Mouse (Mus musculus): ENCODE data around the gene Nt5c.

- TF ChIP-seq CTCF (IDR thresholded peaks at IDR 0.05; ENCODE audit: control insufficient read depth, insufficient read depth, insufficient read length) (no peak), MYOD1 (IDR thresholded peaks at IDR 0.05; ENCODE audit: control insufficient read depth, insufficient read length, low read depth) (no peak), MYOG (IDR thresholded peaks at IDR 0.05; ENCODE audit: control insufficient read depth, extremely low read depth, insufficient read length) (no peak), MAX (IDR thresholded peaks at IDR 0.05) (no peak), FOSL1 (IDR thresholded peaks at IDR 0.05; ENCODE audit: insufficient read depth, low read length, poor library complexity, severe bottlenecking) (no peak), USF1 (IDR thresholded peaks at IDR 0.05; ENCODE audit: low read depth) (no peak), CEBPB (IDR thresholded peaks at IDR 0.05; ENCODE audit: low read depth) (no peak)
Observed at GRCm38 (mm10) chr11:115475758-115476237, 15.9 kb downstream of the Nt5c start.
